Mouse (Mus musculus): ENCODE measurements at regions not wholly inside any gene's neighbourhood (a gene's known extent, or its start where the extent isn't known, plus 50 kb on each side); places are given as distances from the start of the nearest gene placed in this dataset.

GRCm38 (mm10) chr4:127430237-127430636 lies 72.3 kb upstream of the Gjb5 start:
- Histone ChIP-seq H3K4me3 (ENCODE audit: low read depth, low read length) (no peak overlapping the region), H3K27me3 (ENCODE audit: control insufficient read depth, insufficient read depth, low read length) (no peaks in the 10 kb centered on the region), H3K27ac (ENCODE audit: insufficient read depth, low read depth, low read length) (no peak overlapping the region), H3K36me3 (ENCODE audit: control insufficient read depth, insufficient read depth, low read length) (no peaks in the 10 kb centered on the region), H3K4me1 (ENCODE audit: control insufficient read depth, insufficient read depth, insufficient read length, low read length) (no peaks in the 10 kb centered on the region)
- WGBS = 19% methylated on average over 1 of the region's 1 CpGs
- TF ChIP-seq CTCF (IDR thresholded peaks at IDR 0.05; ENCODE audit: extremely low read depth, insufficient read length, insufficient replicate concordance, low read depth, low read length) = no peak
- TF ChIP-seq POLR2A (IDR thresholded peaks at IDR 0.05; ENCODE audit: low read depth, low read length) = no peak

GRCm38 (mm10) chr4:127429748-127430147 lies 71.8 kb upstream of the Gjb5 start:
- no peak for TF ChIP-seq POLR2A (IDR thresholded peaks at IDR 0.05; ENCODE audit: low read depth, low read length)
- TF ChIP-seq CTCF (IDR thresholded peaks at IDR 0.05; ENCODE audit: extremely low read depth, insufficient read length, insufficient replicate concordance, low read depth, low read length) = no peak
- Histone ChIP-seq H3K4me3 (ENCODE audit: low read depth, low read length) (no peak overlapping the region), H3K36me3 (ENCODE audit: control insufficient read depth, insufficient read depth, low read length) (no peaks in the 10 kb centered on the region), H3K4me1 (ENCODE audit: control insufficient read depth, insufficient read depth, insufficient read length, low read length) (no peaks in the 10 kb centered on the region), H3K27me3 (ENCODE audit: control insufficient read depth, insufficient read depth, low read length) (no peaks in the 10 kb centered on the region), H3K27ac (ENCODE audit: insufficient read depth, low read depth, low read length) (no peak overlapping the region)
- 60% methylated on average over 1 of the region's 1 CpGs for WGBS

- WGBS = 72% methylated on average over 7 of the region's 7 CpGs
- Histone ChIP-seq H3K27ac (ENCODE audit: insufficient read depth, low read depth, low read length) (no peak overlapping the region), H3K4me1 (ENCODE audit: control insufficient read depth, insufficient read depth, insufficient read length, low read length) (no peaks in the 10 kb centered on the region), H3K27me3 (ENCODE audit: control insufficient read depth, insufficient read depth, low read length) (no peaks in the 10 kb centered on the region), H3K4me3 (ENCODE audit: low read depth, low read length) (no peak overlapping the region), H3K36me3 (ENCODE audit: control insufficient read depth, insufficient read depth, low read length) (no peaks in the 10 kb centered on the region)
- no peak for TF ChIP-seq CTCF (IDR thresholded peaks at IDR 0.05; ENCODE audit: extremely low read depth, insufficient read length, insufficient replicate concordance, low read depth, low read length)
- TF ChIP-seq POLR2A (IDR thresholded peaks at IDR 0.05; ENCODE audit: low read depth, low read length) = no peak
Observed at GRCm38 (mm10) chr4:127423855-127424254, 65.9 kb upstream of the Gjb5 start.

- Histone ChIP-seq H3K27me3 (ENCODE audit: control insufficient read depth, insufficient read depth, low read length) (no peaks in the 10 kb centered on the region), H3K36me3 (ENCODE audit: control insufficient read depth, insufficient read depth, low read length) (no peaks in the 10 kb centered on the region), H3K4me1 (ENCODE audit: control insufficient read depth, insufficient read depth, insufficient read length, low read length) (no peaks in the 10 kb centered on the region), H3K27ac (ENCODE audit: insufficient read depth, low read depth, low read length) (no peak overlapping the region), H3K4me3 (ENCODE audit: low read depth, low read length) (no peak overlapping the region)
- TF ChIP-seq POLR2A (IDR thresholded peaks at IDR 0.05; ENCODE audit: low read depth, low read length) = no peak
- no peak for TF ChIP-seq CTCF (IDR thresholded peaks at IDR 0.05; ENCODE audit: extremely low read depth, insufficient read length, insufficient replicate concordance, low read depth, low read length)
- WGBS = 81% methylated on average over 6 of the region's 6 CpGs
Observed at GRCm38 (mm10) chr4:127421927-127422450, 64.0 kb upstream of the Gjb5 start.

GRCm38 (mm10) chr4:127421129-127421528 lies 63.1 kb upstream of the Gjb5 start:
- H3K4me3 ChIP-seq (ENCODE audit: low read depth, low read length) = no peak overlapping the region
- WGBS = 69% methylated on average over 5 of the region's 5 CpGs
- TF ChIP-seq POLR2A (IDR thresholded peaks at IDR 0.05; ENCODE audit: low read depth, low read length) (no peak), CTCF (IDR thresholded peaks at IDR 0.05; ENCODE audit: extremely low read depth, insufficient read length, insufficient replicate concordance, low read depth, low read length) (no peak)
- H3K36me3 ChIP-seq (ENCODE audit: control insufficient read depth, insufficient read depth, low read length) = no peaks in the 10 kb centered on the region
- H3K27ac ChIP-seq (ENCODE audit: insufficient read depth, low read depth, low read length) = no peak overlapping the region
- H3K4me1 ChIP-seq (ENCODE audit: control insufficient read depth, insufficient read depth, insufficient read length, low read length) = no peaks in the 10 kb centered on the region
- H3K27me3 ChIP-seq (ENCODE audit: control insufficient read depth, insufficient read depth, low read length) = no peaks in the 10 kb centered on the region

GRCm38 (mm10) chr4:127419786-127420120 lies 61.8 kb upstream of the Gjb5 start:
- Histone ChIP-seq H3K27ac (ENCODE audit: insufficient read depth, low read depth, low read length) (no peak overlapping the region), H3K4me1 (ENCODE audit: control insufficient read depth, insufficient read depth, insufficient read length, low read length) (no peaks in the 10 kb centered on the region), H3K4me3 (ENCODE audit: low read depth, low read length) (no peak overlapping the region), H3K27me3 (ENCODE audit: control insufficient read depth, insufficient read depth, low read length) (no peaks in the 10 kb centered on the region), H3K36me3 (ENCODE audit: control insufficient read depth, insufficient read depth, low read length) (no peaks in the 10 kb centered on the region)
- 24% methylated on average over 8 of the region's 8 CpGs for WGBS
- TF ChIP-seq POLR2A (IDR thresholded peaks at IDR 0.05; ENCODE audit: low read depth, low read length) (no peak), CTCF (IDR thresholded peaks at IDR 0.05; ENCODE audit: extremely low read depth, insufficient read length, insufficient replicate concordance, low read depth, low read length) (no peak)

- no peaks in the 10 kb centered on the region for H3K4me1 ChIP-seq (ENCODE audit: control insufficient read depth, insufficient read depth, insufficient read length, low read length)
- WGBS = 11% methylated on average over 22 of the region's 22 CpGs
- H3K27me3 ChIP-seq (ENCODE audit: control insufficient read depth, insufficient read depth, low read length) = no peaks in the 10 kb centered on the region
- no peak overlapping the region for H3K27ac ChIP-seq (ENCODE audit: insufficient read depth, low read depth, low read length)
- TF ChIP-seq CTCF (IDR thresholded peaks at IDR 0.05; ENCODE audit: extremely low read depth, insufficient read length, insufficient replicate concordance, low read depth, low read length) (no peak), POLR2A (IDR thresholded peaks at IDR 0.05; ENCODE audit: low read depth, low read length) (no peak)
- no peaks in the 10 kb centered on the region for H3K36me3 ChIP-seq (ENCODE audit: control insufficient read depth, insufficient read depth, low read length)
- no peak overlapping the region for H3K4me3 ChIP-seq (ENCODE audit: low read depth, low read length)
Observed at GRCm38 (mm10) chr4:127419062-127419785, 61.2 kb upstream of the Gjb5 start.

Data from small intestine, adult 2 months (tissue).